Mouse (Mus musculus) pancreas, adult 10 weeks (tissue): Measurements from ENCODE around the gene Cacng4. TPM values are rescaled to one million over a fixed set of nuclear protein-coding genes. Genes with fewer than 3 reads are reported as not detected.

ENCODE experiments used
- polyA plus RNA-seq: library from polyadenylated mRNA; stranded (reverse); fragments of 350-450 nt; fragmentation: Illumina TruSeq; extraction: RNeasy Lipid Tissue Mini Kit (QIAGEN cat#74804); gene quantifications from one replicate; pipeline ENCODE4 v1.2.3, GENCODE M21; 2015; ENCODE audit warnings: low read depth, low replicate concordance; ENCODE audit not compliant: insufficient read depth

The Cacng4 gene
- polyA plus RNA-seq, result not detected

DNA sequence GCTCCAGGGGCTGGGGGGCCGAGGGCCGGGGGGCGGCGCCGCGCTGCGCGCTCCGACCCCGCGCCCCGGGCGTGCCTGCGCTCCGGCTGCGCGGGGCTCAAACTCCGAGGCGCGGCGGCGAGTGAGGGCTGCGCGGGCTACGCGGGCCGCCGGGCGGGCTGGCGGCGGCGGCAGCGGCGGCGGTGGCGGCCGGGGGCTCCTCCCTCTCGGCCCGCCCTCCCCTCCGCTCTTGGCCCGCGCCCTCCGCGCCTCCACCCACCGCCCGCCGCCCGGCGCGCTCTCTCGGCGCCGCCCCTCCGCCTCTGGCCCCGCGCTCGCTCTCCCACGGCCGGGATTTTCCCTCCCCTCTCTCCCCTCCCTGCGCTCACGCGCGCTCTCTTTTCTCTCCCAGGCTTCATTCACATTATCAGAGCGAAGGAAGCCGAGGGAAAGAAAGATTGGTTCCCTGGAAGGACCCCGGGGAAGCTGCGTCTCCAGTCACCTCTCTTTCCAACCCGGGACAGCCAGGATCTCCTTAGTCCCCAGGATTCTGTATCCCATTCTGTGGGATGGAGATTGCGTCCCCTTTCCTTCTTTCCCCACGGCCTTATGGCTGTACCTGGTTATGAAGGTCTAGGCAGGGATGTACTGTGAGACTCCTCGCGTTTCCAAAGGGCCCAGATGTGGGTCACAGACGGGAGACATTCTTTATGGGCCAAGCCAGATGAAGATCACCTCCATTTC lies at the start of gene Cacng4:
TSS of gene Cacng4 (minus strand) at position 11 of the 723 bp plus-strand sequence.

DNA sequence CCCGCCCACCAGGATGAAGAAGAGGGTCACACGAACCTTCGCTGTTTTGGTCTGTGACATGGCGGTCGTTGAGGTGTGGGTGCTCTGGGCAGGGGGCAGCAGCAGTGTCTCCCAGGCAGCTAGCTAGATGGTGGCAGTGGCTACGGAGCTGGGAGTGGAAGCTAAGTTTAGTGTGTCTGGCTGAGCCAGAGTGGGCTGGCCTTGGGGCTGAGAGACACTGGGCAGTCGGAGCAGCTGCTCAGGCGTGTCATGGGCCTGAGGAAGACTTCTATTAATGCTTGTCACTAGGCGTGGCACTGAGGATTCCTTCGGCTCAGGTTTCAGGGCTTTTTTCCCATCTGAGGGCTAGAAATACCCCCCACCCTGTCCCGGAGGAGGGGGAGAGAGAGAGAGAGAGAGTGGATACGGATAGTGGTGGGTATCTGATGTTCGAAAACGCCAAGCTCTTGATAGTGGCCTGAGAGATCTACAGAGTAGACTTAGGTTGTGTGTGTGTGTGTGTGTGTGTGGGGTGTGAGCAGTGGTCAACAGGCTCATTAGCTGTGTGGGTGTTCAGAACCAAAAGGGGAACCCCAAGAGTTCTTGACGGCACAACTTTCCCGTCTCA lies 77.9 kb downstream of the Cacng4 start, which contains the start of gene Cacng1:
TSS of gene Cacng1 (minus strand) at position 191 of the 607 bp plus-strand sequence.

Other genes starting within 250 kb of the Cacng4 start
- 4.4 TPM for gene Helz, start 246.6 kb downstream of the Cacng4 start, polyA plus RNA-seq
- gene Cacng1, start 78.0 kb downstream of the Cacng4 start, polyA plus RNA-seq, result not detected
- not detected for gene Cacng5, start 120.5 kb upstream of the Cacng4 start, polyA plus RNA-seq